Mouse (Mus musculus) lung, postnatal 0 days (tissue): Measurements from ENCODE around the gene Mthfd1l.

Source experiments
- CTCF ChIP-seq: IDR thresholded peaks from 2 replicates; pipeline ENCODE4 v1.5.1; 2016; ENCODE audit warnings: antibody characterized with exemption, mild to moderate bottlenecking
- EP300 ChIP-seq: IDR thresholded peaks from 2 replicates; pipeline ENCODE4 v1.6.1; 2016; ENCODE audit warnings: antibody characterized with exemption, mild to moderate bottlenecking, control low read depth

GRCm38 (mm10) chr10:4189422-4189821 lies 216.5 kb downstream of the Mthfd1l start:
- no peak for TF ChIP-seq CTCF
- no peak for TF ChIP-seq EP300
